Mouse (Mus musculus): ENCODE results near the gene Setd6. TPM values are rescaled to one million over a fixed set of nuclear protein-coding genes. Genes with fewer than 3 reads are reported as not detected.

The Setd6 gene
- polyA plus RNA-seq, 1 experiment from 2014 or later = 27.5 TPM

DNA sequence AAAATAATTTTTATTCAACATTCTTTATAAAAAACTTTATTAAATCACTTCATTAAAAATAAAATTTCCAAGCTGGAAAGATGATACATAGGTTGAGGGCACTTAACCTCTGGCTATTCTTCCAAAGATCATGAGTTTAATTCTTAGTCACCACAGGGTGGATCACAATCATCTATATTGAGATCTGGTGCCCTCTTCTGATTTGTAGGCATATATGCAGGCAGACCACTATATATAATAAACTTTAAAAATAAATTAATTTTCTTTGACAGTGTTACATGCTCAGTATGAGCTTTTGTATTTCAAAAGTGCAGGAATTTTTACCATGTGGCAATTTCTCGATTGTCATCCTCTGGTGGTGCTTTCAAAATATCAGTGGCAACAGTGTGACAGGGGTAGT lies 48.5 kb downstream of the Setd6 start:
- Histone ChIP-seq H3K9me3 (ENCODE audit: control insufficient read depth, low read length) (no peaks in the 10 kb centered on the region), H3K27me3 (ENCODE audit: control insufficient read depth, insufficient read depth, low read length) (no peaks in the 10 kb centered on the region), H3K4me1 (replicated peaks; ENCODE audit: control insufficient read depth, insufficient read depth, low read length) (no peaks in the 10 kb centered on the region), H3K4me3 (ENCODE audit: low read depth, low read length) (no peak overlapping the region), H3K9ac (ENCODE audit: low read length) (no peak overlapping the region), H3K4me2 (ENCODE audit: low read depth, low read length, severe bottlenecking) (no peak overlapping the region), H3K36me3 (ENCODE audit: control insufficient read depth, insufficient read depth, low read length) (peaks cover 25% of the 10 kb centered on the region; the same call in 1 of the 2 replicates), H3K27ac (ENCODE audit: low read depth, low read length) (no peak overlapping the region)
- 93% methylated on average over 1 of the region's 1 CpGs for WGBS
- DNase-seq (ENCODE audit: low spot score) (no peak), ATAC-seq (replicated peaks; ENCODE audit: low FRiP score) (no peak)

Small RNAs within 50 kb of the gene (microRNA-seq; reads per million reads assigned to microRNA genes)
- gene Mir7073 (ENCODE audit: insufficient number of aligned reads) = 3.4 reads per million

Other genes starting within 250 kb of the Setd6 start
- gene Csnk2a2, start 225.8 kb upstream of the Setd6 start, polyA plus RNA-seq (2014; fragmentation: Nextera tagmentation; extraction: Ambion mirVana) = 17.1 and 21.2 TPM in 2 replicates
- 0.21 TPM in 1 of 2 replicates, not detected in the other for gene Ccdc113, start 181.8 kb upstream of the Setd6 start, polyA plus RNA-seq (2014; fragmentation: Nextera tagmentation; extraction: Ambion mirVana)
- not detected in 2 replicates for gene Prss54, start 139.5 kb upstream of the Setd6 start, polyA plus RNA-seq (2014; fragmentation: Nextera tagmentation; extraction: Ambion mirVana)
- 31.6 and 35.2 TPM in 2 replicates for gene Gins3, start 82.4 kb upstream of the Setd6 start, polyA plus RNA-seq (2014; fragmentation: Nextera tagmentation; extraction: Ambion mirVana)
- 33.2 and 36.7 TPM in 2 replicates for gene Ndrg4, start 38.9 kb upstream of the Setd6 start, polyA plus RNA-seq (2014; fragmentation: Nextera tagmentation; extraction: Ambion mirVana)
- gene Cnot1, start 91.6 kb downstream of the Setd6 start, polyA plus RNA-seq (2014; fragmentation: Nextera tagmentation; extraction: Ambion mirVana) = 133 and 136 TPM in 2 replicates
- 327 and 379 TPM in 2 replicates for gene Sap18b, start 109.5 kb downstream of the Setd6 start, polyA plus RNA-seq (2014; fragmentation: Nextera tagmentation; extraction: Ambion mirVana)
- gene Slc38a7, start 137.7 kb downstream of the Setd6 start, polyA plus RNA-seq (2014; fragmentation: Nextera tagmentation; extraction: Ambion mirVana) = 19.6 and 20.3 TPM in 2 replicates
- gene Got2, start 172.7 kb downstream of the Setd6 start, polyA plus RNA-seq (2014; fragmentation: Nextera tagmentation; extraction: Ambion mirVana) = 88.1 and 105 TPM in 2 replicates

Measured in forebrain, embryonic 11.5 days (tissue).